Mouse (Mus musculus) thymus, adult 2 months (tissue): ENCODE measurements around the gene Fli1.

Source experiments
- CTCF ChIP-seq: fragments of 200-500 bp; IDR thresholded peaks from 2 replicates; pipeline ENCODE4 v1.5.1; 2012; ENCODE audit warnings: mild to moderate bottlenecking, control low read depth, low read length, moderate library complexity, borderline replicate concordance; ENCODE audit not compliant: control insufficient read depth, poor library complexity, insufficient read depth; ENCODE audit errors: extremely low read depth
- POLR2A ChIP-seq: fragments of 200-500 bp; IDR thresholded peaks from 2 replicates; pipeline ENCODE4 v1.6.1; 2012; ENCODE audit warnings: mild to moderate bottlenecking, low read length, control low read depth, moderate library complexity; ENCODE audit not compliant: control insufficient read depth, poor library complexity, insufficient read depth; ENCODE audit errors: extremely low read depth

GRCm38 (mm10) chr9:32400662-32401161, 141.9 kb downstream of the Fli1 start:
- TF ChIP-seq CTCF (no peak), POLR2A (no peak)
